Comparison of ENCODE assay signal across 17 mouse cellular contexts in genomic region chr19:52374892-52375578, GRCm38 (mm10).
"Had no signal": no experiment of that assay in that cellular context is flagged by ENCODE, and none has a peak within 500 bp of the region (broad histone marks: within the 10 kb centered on the region; RNA-seq: fewer than 3 reads in every experiment).

No protein-coding gene starts in this region.

- H3K9me3 ChIP-seq: neural tube, embryonic 12.5 days; neural tube, embryonic 13.5 days; neural tube, embryonic 15.5 days; stomach, embryonic 15.5 days had no signal

- DNase-seq: retina, postnatal 1 day; right cerebral cortex, adult 18-20 months; right cerebral cortex, postnatal 14 days; right cerebral cortex, postnatal 25 days; right cerebral cortex, postnatal 4 days; spleen, adult 18-20 months; thymus, adult 18-20 months; thymus, adult 2 months; thymus, postnatal 14 days; thymus, postnatal 25 days; thymus, postnatal 36 days; thymus, postnatal 4 days had no signal

- H3K9ac ChIP-seq: neural tube, embryonic 12.5 days; neural tube, embryonic 13.5 days; neural tube, embryonic 15.5 days; stomach, embryonic 15.5 days had no signal

- H3K27me3 ChIP-seq: neural tube, embryonic 12.5 days; neural tube, embryonic 13.5 days; neural tube, embryonic 15.5 days; stomach, embryonic 15.5 days had no signal

- H3K4me1 ChIP-seq: neural tube, embryonic 12.5 days; neural tube, embryonic 13.5 days; neural tube, embryonic 15.5 days; stomach, embryonic 15.5 days had no signal

- H3K4me2 ChIP-seq: neural tube, embryonic 12.5 days; neural tube, embryonic 13.5 days; neural tube, embryonic 15.5 days; stomach, embryonic 15.5 days had no signal

- H3K27ac ChIP-seq: neural tube, embryonic 12.5 days; neural tube, embryonic 13.5 days; neural tube, embryonic 15.5 days; stomach, embryonic 15.5 days; stomach, postnatal 0 days had no signal

- H3K4me3 ChIP-seq: neural tube, embryonic 12.5 days; neural tube, embryonic 13.5 days; neural tube, embryonic 15.5 days; stomach, embryonic 15.5 days had no signal

- H3K36me3 ChIP-seq: neural tube, embryonic 12.5 days; neural tube, embryonic 13.5 days; neural tube, embryonic 15.5 days; stomach, embryonic 15.5 days had no signal
